7 mouse cellular contexts compared by ENCODE assay signal in genomic region chr7:5038109-5038732, GRCm38 (mm10). TPM values are rescaled to one million over a fixed set of nuclear protein-coding genes. Genes with fewer than 3 reads are reported as not detected.
DNase-seq lines count a peak whose midpoint lies in the region; ATAC-seq and TF ChIP-seq lines count a peak whose summit lies in the region.

Zfp784 (minus strand) TSS chr7:5038446.

- H3K4me1 ChIP-seq in intestine, postnatal 0 days (replicated peaks; ENCODE audit: control insufficient read depth, insufficient read depth, low read length): 0 out of 2 replicates have a peak, but pooled peaks cover 3% of the 10 kb centered on the region
- H3K4me1 ChIP-seq in midbrain, embryonic 12.5 days: peaks cover 18% of the 10 kb centered on the region
- H3K4me1 ChIP-seq in small intestine, adult 2 months (ENCODE audit: control insufficient read depth, insufficient read depth, insufficient read length, low read length): peaks cover 2% of the 10 kb centered on the region; the same call in 1 of the 2 replicates

- peak; percentile 99 for ATAC-seq in intestine, postnatal 0 days
- ATAC-seq in midbrain, embryonic 12.5 days (ENCODE audit: low FRiP score, low read depth): peak; percentile 97

- DNase-seq in adrenal gland, adult 2 months: peak; percentile 96
- peak; percentile 81 for DNase-seq in embryo, embryonic 11.5 days (ENCODE audit: low read depth, low spot score)
- DNase-seq in gastrocnemius, postnatal 36 days: peak; percentile 90 to 95
- peak; percentile 93 for DNase-seq in left cerebral cortex, postnatal 4 days

- H3K9ac ChIP-seq in intestine, postnatal 0 days (ENCODE audit: low read depth, low read length): peak within 1 kb of the TSS; percentile 88
- peak within 1 kb of the TSS; percentile 68 for H3K9ac ChIP-seq in midbrain, embryonic 12.5 days (replicated peaks)

- H3K27ac ChIP-seq in intestine, postnatal 0 days (ENCODE audit: low read depth, low read length): peak within 1 kb of the TSS; percentile 100
- peak within 1 kb of the TSS; percentile 96 for H3K27ac ChIP-seq in midbrain, embryonic 12.5 days (replicated peaks)
- H3K27ac ChIP-seq in small intestine, adult 2 months (ENCODE audit: insufficient read depth, low read depth, low read length): peak within 1 kb of the TSS; percentile 88

- H3K27me3 ChIP-seq in intestine, postnatal 0 days (replicated peaks; ENCODE audit: control insufficient read depth, insufficient read depth, low read length): no peaks in the 10 kb centered on the region
- no peaks in the 10 kb centered on the region for H3K27me3 ChIP-seq in midbrain, embryonic 12.5 days
- no peaks in the 10 kb centered on the region for H3K27me3 ChIP-seq in small intestine, adult 2 months (ENCODE audit: control insufficient read depth, insufficient read depth, low read length)

- intact Hi-C loops in gastrocnemius, postnatal 36 days (cut with DNase I): loop anchor here (2.0 kb wide), 1 partner anchor 21 kb away; no protein-coding TSS in a partner anchor
- intact Hi-C loops in left cerebral cortex, postnatal 4 days (cut with DNase I): no loop called here

- H3K9me3 ChIP-seq in intestine, postnatal 0 days (ENCODE audit: control insufficient read depth): no peaks in the 10 kb centered on the region
- no peaks in the 10 kb centered on the region for H3K9me3 ChIP-seq in midbrain, embryonic 12.5 days

- WGBS in intestine, postnatal 0 days: under 1% methylated on average over 48 of the region's 48 CpGs
- under 1% methylated on average over 47 of the region's 48 CpGs for WGBS in midbrain, embryonic 12.5 days
- WGBS in small intestine, adult 2 months: under 1% methylated on average over 48 of the region's 48 CpGs

- H3K36me3 ChIP-seq in intestine, postnatal 0 days (ENCODE audit: control insufficient read depth, insufficient read depth): peaks cover 19% of the 10 kb centered on the region
- peaks cover 33% of the 10 kb centered on the region for H3K36me3 ChIP-seq in midbrain, embryonic 12.5 days
- peaks cover 6% of the 10 kb centered on the region for H3K36me3 ChIP-seq in small intestine, adult 2 months (ENCODE audit: control insufficient read depth, insufficient read depth, low read length)

- TF ChIP-seq POLR2A in small intestine, adult 2 months (IDR thresholded peaks at IDR 0.05; ENCODE audit: low read depth, low read length): peak; percentile 77

- peak within 1 kb of the TSS; percentile 68 for H3K4me3 ChIP-seq in intestine, postnatal 0 days (ENCODE audit: low read depth, low read length)
- peak within 1 kb of the TSS; percentile 71 for H3K4me3 ChIP-seq in midbrain, embryonic 12.5 days
- peak within 1 kb of the TSS; percentile 92 for H3K4me3 ChIP-seq in small intestine, adult 2 months (ENCODE audit: low read depth, low read length)

- TF ChIP-seq CTCF in intestine, postnatal 0 days (IDR thresholded peaks at IDR 0.05; ENCODE audit: low read depth): no peak
- no peak for TF ChIP-seq CTCF in small intestine, adult 2 months (IDR thresholded peaks at IDR 0.05; ENCODE audit: extremely low read depth, insufficient read length, insufficient replicate concordance, low read depth, low read length)

- H3K4me2 ChIP-seq in intestine, postnatal 0 days (replicated peaks; ENCODE audit: low read depth): peak within 1 kb of the TSS; percentile 67
- H3K4me2 ChIP-seq in midbrain, embryonic 12.5 days (replicated peaks): peak within 1 kb of the TSS; percentile 60

RNA-seq across cellular contexts. Expression of gene Zfp784, which starts in this region (rescaled TPM):
- 1 to 10 TPM; 4.4 to 5.1 TPM for total RNA-seq in adrenal gland, adult 2 months (2021)
- polyA plus RNA-seq in adrenal gland, adult 2 months (2012; rRNA removed): 7.2 and 8.2 TPM in 2 replicates
- total RNA-seq in gastrocnemius, postnatal 36 days (2021): 1 to 10 TPM; 2.2 to 3.9 TPM
- polyA plus RNA-seq in intestine, postnatal 0 days (2015; fragmentation: Nextera tagmentation; extraction: Ambion mirVana): 6.4 and 6.5 TPM in 2 replicates
- total RNA-seq in left cerebral cortex, postnatal 4 days (2021): 1 to 10 TPM; 5.2 to 5.6 TPM
- 5.4 and 5.8 TPM in 2 replicates for polyA plus RNA-seq in midbrain, embryonic 12.5 days (2016; fragmentation: Nextera tagmentation; extraction: Ambion mirVana)
- 3.2 and 7.7 TPM in 2 replicates for polyA plus RNA-seq in small intestine, adult 2 months (2012; rRNA removed)

Comparison
In these comparisons a context has a peak if more than half of its experiments do, and no peak if none do; other contexts are left out.
1. Peak in every context shown above with its lines: DNase-seq, ATAC-seq, H3K4me3 ChIP-seq and H3K27ac ChIP-seq.